Mouse (Mus musculus) forebrain, embryonic 13.5 days (tissue): Measurements from ENCODE around the gene Sepsecs. TPM values are rescaled to one million over a fixed set of nuclear protein-coding genes. Genes with fewer than 3 reads are reported as not detected.
A peak's percentile ranks its signal among the peaks of the same experiment; 100 is the strongest.
"Not testable (repeated sequence)": the region's sequence is repeated elsewhere in the genome, so short reads cannot be mapped to it uniquely, and the experiment has no call there.

Source experiments
- ATAC-seq: fragments of 200-750 bp; cut with Nextera tagmentation; 2 replicates; pipeline ENCODE4 v1.8.0; 2017
- H3K27ac ChIP-seq: fragments of 300-500 bp; sonication (generic); 2 replicates; pipeline ENCODE4 v1.5.1; 2015; ENCODE audit warnings: inconsistent platforms, mild to moderate bottlenecking, moderate library complexity
- H3K27me3 ChIP-seq: fragments of 300-500 bp; sonication (generic); 2 replicates; pipeline ENCODE4 v1.6.1; 2015; ENCODE audit warnings: mild to moderate bottlenecking, inconsistent platforms
- H3K36me3 ChIP-seq: fragments of 300-500 bp; sonication (generic); 2 replicates; pipeline ENCODE4 v1.6.1; 2015; ENCODE audit warnings: mild to moderate bottlenecking, inconsistent platforms; ENCODE audit not compliant: poor library complexity, severe bottlenecking
- H3K4me1 ChIP-seq: fragments of 300-500 bp; sonication (generic); 2 replicates; pipeline ENCODE4 v1.6.1; 2015; ENCODE audit warnings: inconsistent platforms
- H3K4me2 ChIP-seq: fragments of 300-500 bp; sonication (generic); 2 replicates; pipeline ENCODE4 v1.6.1; 2015; ENCODE audit warnings: inconsistent platforms, mild to moderate bottlenecking, moderate library complexity
- H3K4me3 ChIP-seq: fragments of 300-500 bp; sonication (generic); 2 replicates; pipeline ENCODE4 v1.5.1; 2015; ENCODE audit warnings: mild to moderate bottlenecking, inconsistent platforms
- H3K9ac ChIP-seq: fragments of 300-500 bp; sonication (generic); 2 replicates; pipeline ENCODE4 v1.6.1; 2015; ENCODE audit warnings: mild to moderate bottlenecking, inconsistent platforms
- H3K9me3 ChIP-seq: fragments of 300-500 bp; sonication (generic); replicated peaks from 2 replicates; pipeline ENCODE4 v1.6.1; 2016; ENCODE audit warnings: inconsistent platforms
- WGBS: fragments of 180-500 bp; shearing (Covaris S2); methylation state at CpG from one replicate; pipeline ENCODE4 v1.1.7; 2015; 5-methylcytosine and 5-hydroxymethylcytosine counted together
- polyA plus RNA-seq: library from polyadenylated mRNA; unstranded; fragments of >200 nt; fragmentation: Nextera tagmentation; extraction: Ambion mirVana; gene quantifications from 2 replicates; pipeline ENCODE4 v1.2.1, GENCODE M21; 2015

Sepsecs gene
- polyA plus RNA-seq: 7.1 and 9.2 TPM in 2 replicates

DNA sequence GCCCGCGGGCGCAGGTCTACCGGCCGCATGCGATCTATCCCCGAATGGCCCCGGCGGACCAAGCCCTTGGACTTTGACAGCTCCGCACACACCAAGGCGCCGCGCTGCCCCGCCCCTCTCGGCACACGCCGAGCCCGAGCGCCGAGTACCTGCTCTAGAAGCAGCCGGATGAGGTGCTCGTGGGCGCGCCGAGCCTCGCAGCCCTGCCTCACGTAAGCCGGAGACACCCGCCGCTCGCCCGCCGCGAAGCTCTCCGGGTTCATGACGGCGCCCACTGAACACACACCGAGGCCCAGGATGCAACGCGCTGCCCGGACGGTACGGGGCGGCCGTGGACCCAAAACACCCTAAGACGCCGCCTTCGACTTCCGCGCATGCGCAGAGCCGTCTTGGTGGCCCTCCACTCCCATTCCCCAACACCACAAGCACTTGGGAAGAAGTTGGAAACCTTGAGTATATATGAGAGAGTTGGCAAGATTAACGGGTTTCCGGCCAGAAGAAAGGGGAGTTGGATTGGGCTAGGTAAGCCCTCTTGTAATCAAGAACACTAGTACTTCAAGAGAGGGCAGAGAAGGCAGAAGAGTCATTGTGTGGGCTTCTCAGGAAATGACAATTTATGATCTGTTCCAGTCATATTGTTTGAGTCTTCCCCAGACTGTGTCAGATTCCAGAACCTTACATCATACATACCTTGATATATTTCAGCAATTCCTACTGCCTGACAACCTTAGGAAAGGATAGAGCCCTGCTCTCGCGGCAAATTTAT is at the start of gene Sepsecs:
TSS of gene Sepsecs (minus strand) at position 283 of the 766 bp plus-strand sequence.
- peak; percentile 97 for ATAC-seq
- H3K36me3 ChIP-seq: peaks cover 6% of the 10 kb centered on the region; the same call in 1 of the 2 replicates
- H3K9ac ChIP-seq: peak within 1 kb of the TSS; percentile 86
- H3K27ac ChIP-seq: no peak within 1 kb of the TSS
- no peaks in the 10 kb centered on the region for H3K9me3 ChIP-seq
- peak within 1 kb of the TSS; percentile 82 for H3K4me3 ChIP-seq
- H3K27me3 ChIP-seq: no peaks in the 10 kb centered on the region
- peaks cover 19% of the 10 kb centered on the region for H3K4me1 ChIP-seq
- WGBS: 4% methylated on average over 55 of the region's 56 CpGs
- H3K4me2 ChIP-seq: peak within 1 kb of the TSS; percentile 76

DNA sequence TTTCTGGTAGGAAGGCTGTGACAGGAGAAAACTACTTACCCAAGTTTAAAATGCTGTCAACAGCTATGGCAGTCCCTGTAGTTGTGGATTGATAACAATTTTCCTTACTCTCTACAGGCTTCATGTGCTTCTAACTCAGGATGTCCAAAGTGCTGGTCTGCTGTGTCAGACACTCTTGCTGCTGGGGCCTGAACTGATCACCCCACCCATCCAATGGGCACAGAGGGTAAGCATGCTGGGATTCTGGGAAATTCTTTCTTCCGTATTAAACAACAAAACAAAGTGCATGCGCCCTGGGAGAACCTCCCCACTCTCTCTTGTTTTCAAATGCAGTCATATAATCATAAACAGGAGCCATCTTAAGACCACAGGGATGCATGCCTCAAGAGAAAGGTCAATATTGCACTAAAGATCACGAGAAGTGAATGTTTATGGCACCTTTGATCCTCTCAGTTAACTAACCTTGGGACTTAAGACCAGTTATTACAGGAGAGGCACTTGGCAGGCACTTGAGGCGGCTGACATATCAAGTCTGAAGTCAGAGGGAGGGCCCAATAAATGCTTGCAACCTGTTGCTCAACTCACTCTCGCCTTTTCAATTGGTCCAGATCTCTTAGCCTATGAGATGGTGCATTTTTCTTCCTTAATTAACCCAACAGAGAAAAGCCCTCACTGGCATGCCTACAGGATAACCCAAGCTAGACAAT is 47.4 kb upstream of the Sepsecs start:
- Histone ChIP-seq H3K27me3 (no peaks in the 10 kb centered on the region), H3K4me3 (no peak overlapping the region), H3K36me3 (no peaks in the 10 kb centered on the region), H3K4me2 (no peak overlapping the region), H3K4me1 (no peaks in the 10 kb centered on the region), H3K27ac (no peak overlapping the region), H3K9ac (no peak overlapping the region), H3K9me3 (no peaks in the 10 kb centered on the region)
- 85% methylated on average over 5 of the region's 5 CpGs for WGBS
- no peak for ATAC-seq

DNA sequence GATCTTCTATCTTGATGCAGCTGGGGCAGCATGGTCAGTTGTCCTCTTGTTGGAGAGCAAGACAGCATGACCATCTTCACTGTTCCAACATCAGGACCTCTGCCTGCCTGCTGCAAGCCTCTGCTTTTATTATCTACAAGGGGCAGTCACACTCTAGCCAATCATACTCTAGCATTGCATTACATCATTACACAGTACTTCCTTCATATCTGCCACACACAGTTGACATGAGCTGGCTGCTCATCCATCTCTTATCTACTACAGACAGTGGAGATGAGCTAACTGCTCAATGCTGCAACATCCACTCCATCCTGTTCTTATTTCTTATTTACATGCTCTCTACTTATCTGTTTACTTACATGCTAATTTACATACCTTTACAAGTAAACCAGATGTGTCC is 43.2 kb upstream of the Sepsecs start:
- Histone ChIP-seq H3K27ac (no peak overlapping the region), H3K9ac (no peak overlapping the region), H3K4me1 (no peaks in the 10 kb centered on the region), H3K36me3 (no peaks in the 10 kb centered on the region), H3K9me3 (no peaks in the 10 kb centered on the region), H3K27me3 (no peaks in the 10 kb centered on the region), H3K4me2 (no peak overlapping the region), H3K4me3 (no peak overlapping the region)
- ATAC-seq: no peak

DNA sequence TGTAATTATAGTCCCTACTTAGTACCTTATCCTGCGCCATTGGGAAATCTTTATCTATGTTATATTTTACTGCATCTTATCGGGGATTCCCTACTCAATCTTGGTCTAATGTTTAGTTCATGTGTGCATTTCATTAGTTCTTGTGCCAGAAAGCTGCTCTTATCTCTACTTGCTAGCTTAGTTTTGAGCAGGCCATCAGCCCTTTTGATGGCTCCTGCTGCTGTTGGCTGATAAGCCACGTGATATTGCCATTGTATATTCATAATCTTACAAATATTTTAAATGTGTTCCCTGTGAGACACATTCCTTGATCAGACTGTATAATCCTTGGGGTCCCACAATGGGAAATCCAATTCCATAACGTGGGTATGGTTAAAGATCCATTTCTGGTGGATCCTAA is 35.1 kb upstream of the Sepsecs start:
- Histone ChIP-seq H3K4me1 (no peaks in the 10 kb centered on the region), H3K27ac (no peak overlapping the region), H3K9ac (no peak overlapping the region), H3K4me2 (no peak overlapping the region), H3K9me3 (no peaks in the 10 kb centered on the region), H3K36me3 (no peaks in the 10 kb centered on the region), H3K4me3 (no peak overlapping the region), H3K27me3 (no peaks in the 10 kb centered on the region)
- ATAC-seq: no peak
- 81% methylated on average over 4 of the region's 4 CpGs for WGBS

DNA sequence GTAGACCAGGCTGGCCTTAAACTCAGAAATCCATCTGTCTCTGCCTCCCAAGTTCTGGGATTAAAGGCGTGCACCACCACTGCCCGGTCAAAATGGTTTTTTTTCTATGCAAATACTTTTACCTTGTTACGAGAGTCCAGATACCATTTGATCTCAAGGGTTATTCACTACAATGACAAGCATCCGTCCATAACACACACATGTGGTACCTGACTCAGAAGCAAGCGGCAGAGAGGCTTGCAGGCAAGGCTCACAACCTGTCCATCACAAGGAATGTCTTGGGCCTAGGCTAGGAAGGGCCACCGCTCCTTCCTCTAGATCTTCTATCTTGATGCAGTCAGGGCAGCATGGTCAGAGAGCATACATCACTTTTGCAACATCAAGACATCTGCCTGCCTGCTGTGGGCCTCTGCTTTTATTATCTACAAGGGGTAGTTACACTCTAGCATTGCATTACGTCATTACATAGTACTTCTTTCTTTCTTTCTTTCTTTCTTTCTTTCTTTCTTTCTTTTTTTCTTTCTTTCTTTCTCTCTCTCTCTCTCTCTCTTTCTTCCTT is 28.5 kb upstream of the Sepsecs start:
- not testable (repeated sequence) for H3K27ac ChIP-seq, H3K4me2 ChIP-seq, H3K36me3 ChIP-seq, ATAC-seq, H3K9ac ChIP-seq, H3K4me1 ChIP-seq, H3K9me3 ChIP-seq, H3K27me3 ChIP-seq, H3K4me3 ChIP-seq
- 92% methylated on average over 7 of the region's 7 CpGs for WGBS

DNA sequence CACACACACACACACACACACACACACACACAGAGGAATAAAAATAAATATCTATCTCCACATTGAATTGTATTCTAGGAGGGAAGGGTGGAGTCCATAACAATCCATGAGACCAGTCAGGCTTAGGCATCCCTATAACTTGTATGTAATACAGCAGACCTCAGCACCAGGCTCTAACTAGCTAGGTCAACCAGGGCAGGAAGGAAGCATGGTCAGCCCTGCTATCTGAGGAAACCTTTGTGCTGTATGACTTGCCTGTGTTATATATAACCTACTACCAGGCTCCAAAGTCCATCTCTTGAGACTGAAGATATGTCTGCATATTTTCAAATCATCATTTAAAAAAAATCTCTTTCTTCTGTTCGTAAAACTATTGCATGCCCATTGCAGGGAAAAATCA is 27.8 kb upstream of the Sepsecs start:
- no peaks in the 10 kb centered on the region for H3K27me3 ChIP-seq
- no peak overlapping the region for H3K27ac ChIP-seq
- WGBS: 85% methylated on average over 1 of the region's 1 CpGs
- H3K4me2 ChIP-seq: no peak overlapping the region
- H3K36me3 ChIP-seq: no peaks in the 10 kb centered on the region
- H3K4me3 ChIP-seq: no peak overlapping the region
- H3K9ac ChIP-seq: no peak overlapping the region
- no peak for ATAC-seq
- no peaks in the 10 kb centered on the region for H3K9me3 ChIP-seq
- H3K4me1 ChIP-seq: no peaks in the 10 kb centered on the region

DNA sequence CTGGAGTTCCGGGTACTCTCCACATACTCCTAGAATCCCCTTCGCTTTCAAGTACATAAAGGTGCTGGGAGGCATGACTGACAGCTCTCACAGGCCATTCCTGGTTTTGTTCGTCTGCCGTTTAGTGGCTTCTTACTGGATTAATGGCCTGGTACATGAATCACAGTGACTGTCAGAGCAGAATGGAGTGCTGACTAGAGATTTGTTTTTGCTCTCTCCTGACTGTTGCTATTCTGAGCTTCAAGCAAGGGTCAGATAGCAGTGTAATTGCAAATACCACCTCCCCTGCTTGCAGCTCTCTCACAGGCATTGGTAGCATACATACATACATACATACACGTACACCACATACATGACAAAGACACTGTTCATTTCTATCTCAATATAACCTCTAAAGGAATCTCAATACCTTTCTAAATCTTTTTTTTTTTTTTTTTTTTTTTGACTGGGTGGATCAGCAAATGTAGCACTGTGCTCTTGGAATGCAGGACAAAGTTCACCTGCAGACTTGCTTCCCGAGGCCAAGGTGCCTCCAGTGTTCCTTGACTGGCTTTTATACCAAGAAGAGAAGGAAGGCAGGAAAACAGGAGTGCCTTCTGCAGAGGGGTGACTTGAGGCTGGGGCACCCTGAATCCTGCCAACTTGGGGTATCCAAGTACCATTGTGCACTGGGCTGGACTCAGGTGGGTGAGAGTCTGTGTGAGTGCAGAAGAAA is 18.4 kb upstream of the Sepsecs start:
- no peak overlapping the region for H3K27ac ChIP-seq
- no peak overlapping the region for H3K9ac ChIP-seq
- ATAC-seq: no peak
- H3K4me2 ChIP-seq: no peak overlapping the region
- no peaks in the 10 kb centered on the region for H3K9me3 ChIP-seq
- H3K4me1 ChIP-seq: no peaks in the 10 kb centered on the region
- no peaks in the 10 kb centered on the region for H3K27me3 ChIP-seq
- H3K4me3 ChIP-seq: no peak overlapping the region
- WGBS: 63% methylated on average over 6 of the region's 6 CpGs
- H3K36me3 ChIP-seq: no peaks in the 10 kb centered on the region

DNA sequence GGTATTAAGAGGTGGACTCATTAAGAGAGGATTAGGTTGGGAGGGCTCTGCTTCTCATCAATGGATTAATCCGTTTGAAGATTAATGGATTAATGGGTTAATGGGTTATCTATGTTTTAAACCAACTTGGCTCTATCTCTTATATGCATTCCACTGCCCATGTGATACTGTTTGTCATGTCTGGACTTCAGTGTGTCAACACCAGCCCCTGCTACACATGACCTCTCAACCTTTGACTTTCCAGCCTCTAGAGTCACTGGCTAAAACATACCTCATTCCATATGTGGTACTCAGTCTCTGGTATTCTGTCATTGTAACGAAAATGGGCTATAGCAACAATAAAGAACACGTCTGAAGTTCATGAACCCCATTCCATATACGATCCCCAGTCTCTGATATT is 11.6 kb upstream of the Sepsecs start:
- H3K4me1 ChIP-seq: no peaks in the 10 kb centered on the region
- H3K4me3 ChIP-seq: no peak overlapping the region
- H3K27ac ChIP-seq: no peak overlapping the region
- no peak for ATAC-seq
- no peaks in the 10 kb centered on the region for H3K27me3 ChIP-seq
- H3K9me3 ChIP-seq: no peaks in the 10 kb centered on the region
- WGBS: 45% methylated on average over 4 of the region's 4 CpGs
- H3K36me3 ChIP-seq: no peaks in the 10 kb centered on the region
- H3K9ac ChIP-seq: no peak overlapping the region
- H3K4me2 ChIP-seq: no peak overlapping the region

DNA sequence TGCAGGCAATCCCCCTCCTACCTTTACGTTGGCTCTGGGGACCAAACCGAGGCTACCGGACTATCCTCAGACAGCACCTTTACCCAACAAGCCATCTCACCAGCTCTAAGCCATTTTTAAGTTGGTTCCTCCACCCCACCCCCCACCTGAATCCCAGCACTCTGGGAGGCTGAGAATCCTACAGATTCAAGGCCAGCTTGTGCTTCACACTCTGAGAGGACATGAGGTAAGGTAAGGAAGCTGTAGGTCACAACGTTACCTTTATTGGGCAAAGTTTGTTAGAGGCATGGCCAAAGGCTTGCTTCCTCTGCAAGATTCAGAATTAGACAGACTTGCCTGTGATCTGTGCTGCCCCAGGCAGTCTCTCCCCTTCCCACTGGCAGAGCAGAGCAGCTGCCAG is 10.7 kb upstream of the Sepsecs start:
- Histone ChIP-seq H3K27ac (no peak overlapping the region), H3K4me2 (no peak overlapping the region), H3K4me3 (no peak overlapping the region), H3K9ac (no peak overlapping the region), H3K36me3 (no peaks in the 10 kb centered on the region), H3K9me3 (no peaks in the 10 kb centered on the region), H3K27me3 (no peaks in the 10 kb centered on the region), H3K4me1 (no peaks in the 10 kb centered on the region)
- WGBS: 42% methylated on average over 4 of the region's 4 CpGs
- ATAC-seq: no peak

DNA sequence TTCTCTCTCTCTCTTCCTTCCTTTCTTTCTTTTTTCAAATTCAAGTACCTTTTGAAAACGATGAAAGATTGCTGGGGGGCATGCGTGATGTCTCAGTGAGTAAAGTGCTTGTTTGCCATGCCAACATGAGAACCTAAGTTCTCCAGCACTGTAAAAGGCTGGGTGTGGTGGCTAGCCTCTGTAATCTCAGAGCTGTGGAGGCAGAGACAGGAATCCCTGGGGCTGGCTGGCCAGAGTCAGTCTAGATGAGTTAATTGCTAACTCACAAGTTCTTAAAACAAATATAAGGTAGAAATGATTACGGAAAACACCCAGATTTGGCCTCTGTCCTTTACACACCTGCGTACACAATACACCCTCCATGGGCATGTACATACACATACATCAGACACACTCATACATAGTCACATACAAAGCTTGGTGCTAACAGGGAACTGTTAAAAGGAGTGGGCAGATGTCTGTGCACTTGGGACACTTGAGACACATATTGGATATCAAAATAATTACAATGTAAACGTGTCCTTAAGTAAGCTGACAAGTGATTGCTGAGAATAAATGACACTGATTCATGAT is 9.1 kb upstream of the Sepsecs start:
- Histone ChIP-seq H3K4me3 (no peak overlapping the region), H3K36me3 (no peaks in the 10 kb centered on the region), H3K4me2 (no peak overlapping the region), H3K4me1 (peaks cover 7% of the 10 kb centered on the region), H3K9ac (no peak overlapping the region), H3K9me3 (no peaks in the 10 kb centered on the region), H3K27ac (no peak overlapping the region), H3K27me3 (no peaks in the 10 kb centered on the region)
- WGBS: 86% methylated on average over 5 of the region's 5 CpGs
- ATAC-seq: no peak

DNA sequence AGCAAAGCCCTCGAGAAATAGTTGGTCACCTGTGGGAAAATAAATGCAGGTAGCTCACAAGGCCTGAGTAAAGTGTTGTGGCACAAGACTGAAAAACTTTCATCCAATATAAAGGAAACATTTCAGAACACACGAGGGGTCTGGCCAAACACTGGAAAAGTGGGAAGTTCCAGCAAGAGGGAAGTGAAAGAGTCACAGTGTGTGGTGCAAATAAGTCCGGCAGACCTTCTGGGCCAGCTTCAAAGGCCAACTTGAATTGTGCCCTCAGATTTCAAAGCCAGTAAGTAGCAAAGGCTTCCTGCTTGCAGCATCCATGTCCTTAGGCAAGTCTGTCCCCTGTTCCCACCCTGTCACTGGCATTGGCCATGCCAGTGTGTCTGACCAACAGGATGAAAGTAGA is 7.6 kb upstream of the Sepsecs start:
- WGBS: 68% methylated on average over 3 of the region's 3 CpGs
- no peaks in the 10 kb centered on the region for H3K9me3 ChIP-seq
- no peak overlapping the region for H3K27ac ChIP-seq
- no peak overlapping the region for H3K9ac ChIP-seq
- no peak overlapping the region for H3K4me2 ChIP-seq
- no peak for ATAC-seq
- H3K4me3 ChIP-seq: no peak overlapping the region
- H3K27me3 ChIP-seq: no peaks in the 10 kb centered on the region
- H3K4me1 ChIP-seq: peaks cover 14% of the 10 kb centered on the region
- no peaks in the 10 kb centered on the region for H3K36me3 ChIP-seq
